Mouse (Mus musculus) neural tube, embryonic 14.5 days (tissue): ENCODE measurements at regions not wholly inside any gene's neighbourhood (a gene's known extent, or its start where the extent isn't known, plus 50 kb on each side); places are given as distances from the start of the nearest gene placed in this dataset.
"Not testable (repeated sequence)": the region's sequence is repeated elsewhere in the genome, so short reads cannot be mapped to it uniquely, and the experiment has no call there.

Source experiments
- ATAC-seq: fragments of 200-750 bp; cut with Nextera tagmentation; 2 replicates; pipeline ENCODE4 v1.8.0; 2017; ENCODE audit warnings: low read depth, mild to moderate bottlenecking, moderate TSS enrichment, moderate library complexity
- H3K27ac ChIP-seq: fragments of 300-500 bp; sonication (generic); 2 replicates; pipeline ENCODE4 v1.5.1; 2014; ENCODE audit warnings: low read depth, mild to moderate bottlenecking, control low read depth, low read length, moderate library complexity, mixed read lengths
- H3K27me3 ChIP-seq: fragments of 300-500 bp; sonication (generic); 2 replicates; pipeline ENCODE4 v1.6.1; 2014; ENCODE audit warnings: low read length; ENCODE audit not compliant: control insufficient read depth, insufficient read depth
- H3K36me3 ChIP-seq: fragments of 300-500 bp; sonication (generic); 2 replicates; pipeline ENCODE4 v1.6.1; 2014; ENCODE audit warnings: low read length, mixed read lengths; ENCODE audit not compliant: control insufficient read depth, insufficient read depth
- H3K4me1 ChIP-seq: fragments of 300-500 bp; sonication (generic); 2 replicates; pipeline ENCODE4 v1.6.1; 2014; ENCODE audit warnings: low read length; ENCODE audit not compliant: control insufficient read depth, insufficient read depth
- H3K4me2 ChIP-seq: fragments of 300-500 bp; sonication (generic); 2 replicates; pipeline ENCODE4 v1.6.1; 2014; ENCODE audit warnings: mild to moderate bottlenecking, low read depth, low read length, control low read depth
- H3K4me3 ChIP-seq: fragments of 300-500 bp; sonication (generic); 2 replicates; pipeline ENCODE4 v1.5.1; 2014; ENCODE audit warnings: low read depth, low read length, control low read depth, mixed read lengths
- H3K9ac ChIP-seq: fragments of 300-500 bp; sonication (generic); replicated peaks from 2 replicates; pipeline ENCODE4 v1.6.1; 2014; ENCODE audit warnings: low read depth, mild to moderate bottlenecking, control low read depth, low read length, mixed read lengths
- H3K9me3 ChIP-seq: fragments of 300-500 bp; sonication (generic); 2 replicates; pipeline ENCODE4 v1.6.1; 2016; ENCODE audit warnings: low read length; ENCODE audit not compliant: control insufficient read depth
- WGBS: fragments of 180-500 bp; shearing (Covaris S2); extraction: QIAGEN DNeasy Blood & Tissue Kit; methylation state at CpG from one replicate; pipeline ENCODE4 v1.1.7; 2014; 5-methylcytosine and 5-hydroxymethylcytosine counted together

GRCm38 (mm10) chr12:55974262-55974661 is 138.1 kb downstream of the Brms1l start:
- Histone ChIP-seq H3K27me3 (no peaks in the 10 kb centered on the region), H3K36me3 (no peaks in the 10 kb centered on the region), H3K9me3 (no peaks in the 10 kb centered on the region), H3K27ac (no peak overlapping the region), H3K4me1 (no peaks in the 10 kb centered on the region), H3K9ac (no peak overlapping the region), H3K4me2 (no peak overlapping the region), H3K4me3 (no peak overlapping the region)
- WGBS = 78% methylated on average over 3 of the region's 3 CpGs
- no peak for ATAC-seq

DNA sequence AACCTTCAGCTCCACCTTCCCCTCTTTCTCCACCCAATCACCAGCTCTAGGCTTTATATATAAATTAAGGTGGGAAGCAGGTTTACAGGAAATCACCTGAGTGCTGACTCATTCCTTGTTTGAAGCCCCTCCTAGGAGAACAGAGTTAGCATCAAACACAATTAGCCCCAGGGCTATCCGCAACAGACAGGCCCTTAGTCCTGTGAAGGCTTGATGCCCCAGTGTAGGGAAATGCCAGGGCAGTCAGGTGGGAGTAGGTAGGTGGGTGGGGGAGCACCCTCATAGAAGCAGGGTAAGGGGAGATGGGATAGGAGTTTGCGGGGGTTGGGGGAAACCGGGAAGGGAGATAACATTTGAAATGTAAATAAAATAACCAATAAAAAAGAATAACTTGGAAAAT is 123.2 kb downstream of the Brms1l start:
- ATAC-seq, H3K4me2 ChIP-seq, H3K4me3 ChIP-seq, H3K27me3 ChIP-seq, H3K9me3 ChIP-seq, H3K36me3 ChIP-seq, H3K27ac ChIP-seq, H3K4me1 ChIP-seq, H3K9ac ChIP-seq: not testable (repeated sequence)
- 90% methylated on average over 3 of the region's 3 CpGs for WGBS

GRCm38 (mm10) chr12:55940566-55940965 is 104.4 kb downstream of the Brms1l start:
- no peak overlapping the region for H3K4me3 ChIP-seq
- H3K27ac ChIP-seq = no peak overlapping the region
- ATAC-seq = no peak
- 91% methylated on average over 6 of the region's 6 CpGs for WGBS
- no peak overlapping the region for H3K9ac ChIP-seq
- H3K4me1 ChIP-seq = peaks cover 7% of the 10 kb centered on the region; the same call in 1 of the 2 replicates
- no peaks in the 10 kb centered on the region for H3K27me3 ChIP-seq
- H3K36me3 ChIP-seq = no peaks in the 10 kb centered on the region
- no peaks in the 10 kb centered on the region for H3K9me3 ChIP-seq
- no peak overlapping the region for H3K4me2 ChIP-seq

- Histone ChIP-seq H3K27ac (peak overlapping the region; percentile 60), H3K9ac (no peak overlapping the region), H3K4me3 (no peak overlapping the region), H3K9me3 (no peaks in the 10 kb centered on the region), H3K4me1 (peaks cover 7% of the 10 kb centered on the region; the same call in 1 of the 2 replicates), H3K36me3 (no peaks in the 10 kb centered on the region), H3K4me2 (no peak overlapping the region), H3K27me3 (no peaks in the 10 kb centered on the region)
- peak; percentile 94 for ATAC-seq
- WGBS = 41% methylated on average over 10 of the region's 10 CpGs
Measured at GRCm38 (mm10) chr12:55939281-55940142, 103.4 kb downstream of the Brms1l start.

DNA sequence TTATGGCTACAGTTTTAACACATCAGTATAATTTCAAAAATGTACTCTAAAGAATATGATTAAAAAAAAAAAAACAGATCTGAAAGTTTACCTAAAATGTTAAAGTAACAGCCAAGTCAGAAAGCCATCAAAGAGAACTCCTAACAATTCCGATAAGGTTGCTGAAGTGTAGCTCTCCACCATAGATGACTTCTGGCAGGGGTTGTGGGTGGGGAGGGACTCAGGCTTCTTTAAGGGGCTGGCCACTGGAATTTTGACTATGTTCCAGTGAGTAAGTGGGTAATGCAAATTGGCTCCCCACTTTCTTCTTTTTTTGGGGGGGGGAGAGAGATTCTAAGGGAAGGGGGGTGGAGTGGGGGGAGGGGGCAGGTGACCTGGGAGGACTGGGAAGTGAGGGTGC is 98.0 kb downstream of the Brms1l start:
- H3K4me1 ChIP-seq = peaks cover 3% of the 10 kb centered on the region; the same call in 1 of the 2 replicates
- H3K27ac ChIP-seq = no peak overlapping the region
- no peak overlapping the region for H3K9ac ChIP-seq
- H3K4me2 ChIP-seq = no peak overlapping the region
- 36% methylated on average over 1 of the region's 1 CpGs for WGBS
- no peak overlapping the region for H3K4me3 ChIP-seq
- H3K36me3 ChIP-seq = no peaks in the 10 kb centered on the region
- peaks cover 14% of the 10 kb centered on the region for H3K27me3 ChIP-seq
- no peak for ATAC-seq
- no peaks in the 10 kb centered on the region for H3K9me3 ChIP-seq

DNA sequence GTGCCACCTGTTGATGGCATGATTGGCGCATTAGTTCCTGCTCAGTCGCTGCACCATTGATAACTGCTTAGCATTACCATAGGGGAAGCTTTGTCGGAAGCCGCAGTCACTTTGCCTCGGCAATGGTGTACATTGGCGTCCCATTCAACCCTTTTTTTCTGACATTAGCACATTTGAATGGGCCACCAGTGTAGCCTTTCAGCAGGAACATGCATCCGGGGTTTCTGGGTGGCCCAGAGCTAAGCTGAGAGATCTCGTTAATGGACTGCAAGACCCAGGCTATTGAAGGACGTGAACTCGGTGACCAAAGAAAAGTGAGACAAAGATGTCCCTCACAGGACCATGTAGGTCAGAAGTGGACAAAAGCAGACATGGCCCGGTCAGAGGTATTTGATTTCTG is 97.3 kb downstream of the Brms1l start:
- 25% methylated on average over 11 of the region's 11 CpGs for WGBS
- Histone ChIP-seq H3K9me3 (no peaks in the 10 kb centered on the region), H3K27me3 (peaks cover 14% of the 10 kb centered on the region), H3K27ac (no peak overlapping the region), H3K4me1 (no peaks in the 10 kb centered on the region), H3K9ac (no peak overlapping the region), H3K4me3 (no peak overlapping the region), H3K36me3 (no peaks in the 10 kb centered on the region), H3K4me2 (no peak overlapping the region)
- no peak for ATAC-seq

DNA sequence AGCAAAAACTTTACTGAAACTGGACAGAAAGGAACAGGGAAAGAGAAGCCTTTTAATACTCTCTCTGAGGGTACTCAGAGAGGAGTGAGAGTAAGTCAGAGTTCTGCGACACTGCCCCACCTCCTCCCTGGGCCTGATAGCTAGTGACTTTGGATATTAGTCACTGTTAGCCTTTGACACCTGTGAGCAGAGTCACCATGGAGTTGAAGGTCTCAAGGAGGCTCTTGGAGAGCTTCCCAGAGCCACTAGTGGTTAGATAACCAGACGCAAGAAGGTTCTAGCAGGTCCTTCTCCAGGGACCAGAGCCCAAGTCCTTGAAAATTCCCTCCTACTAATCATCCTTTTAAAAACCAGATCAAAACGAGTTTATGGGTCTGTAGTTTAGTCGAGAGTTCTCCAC is 94.3 kb downstream of the Brms1l start:
- Histone ChIP-seq H3K27ac (no peak overlapping the region), H3K27me3 (peaks cover 14% of the 10 kb centered on the region), H3K4me3 (no peak overlapping the region), H3K36me3 (no peaks in the 10 kb centered on the region), H3K4me2 (no peak overlapping the region), H3K9me3 (no peaks in the 10 kb centered on the region), H3K4me1 (no peaks in the 10 kb centered on the region; the same call in 1 of the 2 replicates), H3K9ac (no peak overlapping the region)
- no peak for ATAC-seq
- WGBS = 84% methylated on average over 4 of the region's 4 CpGs

- WGBS = 50% methylated on average over 1 of the region's 1 CpGs
- H3K4me2 ChIP-seq = no peak overlapping the region
- H3K9ac ChIP-seq = no peak overlapping the region
- no peak overlapping the region for H3K4me3 ChIP-seq
- peaks cover 3% of the 10 kb centered on the region; the same call in 1 of the 2 replicates for H3K27me3 ChIP-seq
- no peaks in the 10 kb centered on the region for H3K36me3 ChIP-seq
- H3K4me1 ChIP-seq = no peaks in the 10 kb centered on the region; the same call in 1 of the 2 replicates
- H3K9me3 ChIP-seq = no peaks in the 10 kb centered on the region
- no peak for ATAC-seq
- H3K27ac ChIP-seq = no peak overlapping the region
Measured at GRCm38 (mm10) chr12:55926974-55927321, 90.8 kb downstream of the Brms1l start.

- ATAC-seq = no peak
- WGBS = 39% methylated on average over 2 of the region's 2 CpGs
- no peak overlapping the region for H3K4me3 ChIP-seq
- H3K27me3 ChIP-seq = peaks cover 2% of the 10 kb centered on the region; the same call in 1 of the 2 replicates
- H3K9ac ChIP-seq = no peak overlapping the region
- H3K9me3 ChIP-seq = no peaks in the 10 kb centered on the region
- no peaks in the 10 kb centered on the region for H3K36me3 ChIP-seq
- H3K27ac ChIP-seq = no peak overlapping the region
- H3K4me1 ChIP-seq = no peaks in the 10 kb centered on the region; the same call in 1 of the 2 replicates
- no peak overlapping the region for H3K4me2 ChIP-seq
Measured at GRCm38 (mm10) chr12:55926276-55926973, 90.3 kb downstream of the Brms1l start.
